Mouse (Mus musculus) adrenal gland, postnatal 4 days (tissue): ENCODE measurements around the gene Gapdh. TPM values are rescaled to one million over a fixed set of nuclear protein-coding genes. Genes with fewer than 3 reads are reported as not detected.

Experiments used
- DNase-seq, 2 experiments: peaks; one replicate each; pipeline ENCODE4 v3.0.0; 2021 to 2022; ENCODE audit warnings: low spot score in 2 of 2, mixed read lengths in 2 of 2
- long read RNA-seq, 2 experiments: library from polyadenylated mRNA; stranded (forward); transcript quantifications; one replicate each; pipeline ENCODE4 v2.0.0; 2021
- total RNA-seq, 2 experiments: library from RNA; stranded (reverse); gene quantifications; 2 replicates each; pipeline ENCODE4 v1.2.3; 2021

Gene Gapdh
- total RNA-seq = 1,000 to 10,000 TPM; 1,146 to 1,218 TPM
- long read RNA-seq, experiment 1, partial matches to known transcripts = 1 of 6 reads
- long read RNA-seq, experiment 1, other reads (novel, unspliced or antisense) = 5 of 6 reads
- long read RNA-seq, experiment 2, partial matches to known transcripts = 2 of 11 reads
- long read RNA-seq, experiment 2, other reads (novel, unspliced or antisense) = 3 of 11 reads

DNA sequence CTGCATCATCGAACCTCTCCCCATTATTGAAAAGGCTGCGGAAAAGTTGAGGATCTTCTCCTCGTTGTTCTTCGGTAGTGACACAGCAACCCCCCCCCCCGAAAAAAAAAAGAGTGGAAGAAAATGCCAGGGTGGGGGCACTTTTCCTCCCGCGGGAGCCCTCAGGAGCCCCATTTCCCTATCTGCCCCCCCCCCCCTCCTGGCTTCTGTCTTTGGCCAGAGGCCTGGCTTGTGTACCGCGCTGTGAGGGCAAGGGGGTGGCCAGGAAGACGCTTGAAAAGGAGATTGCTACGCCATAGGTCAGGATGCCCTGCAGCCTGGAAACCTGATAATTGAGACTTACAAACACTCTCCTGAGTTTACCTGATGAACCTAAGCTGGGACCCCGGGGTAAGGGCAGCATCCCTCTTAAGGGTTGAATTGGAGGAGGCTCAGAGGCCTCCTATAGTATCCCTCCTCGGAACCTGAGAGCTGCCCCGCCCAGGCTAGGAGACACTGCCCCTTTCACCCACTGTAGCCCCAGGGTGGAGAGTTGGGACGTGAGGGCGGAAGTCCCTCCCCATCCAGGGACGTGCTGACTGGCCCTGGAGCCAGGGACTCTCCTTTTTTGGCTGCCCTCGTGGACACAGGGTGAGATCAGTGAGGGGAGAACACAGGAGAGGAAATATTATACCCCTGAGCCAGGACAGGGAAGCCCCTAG is at the start of gene Gapdh:
Gapdh (minus strand) TSS at position 417 of the 701 bp plus-strand sequence.
- peak in 1 of 2 experiments; percentile 71 for DNase-seq

DNA sequence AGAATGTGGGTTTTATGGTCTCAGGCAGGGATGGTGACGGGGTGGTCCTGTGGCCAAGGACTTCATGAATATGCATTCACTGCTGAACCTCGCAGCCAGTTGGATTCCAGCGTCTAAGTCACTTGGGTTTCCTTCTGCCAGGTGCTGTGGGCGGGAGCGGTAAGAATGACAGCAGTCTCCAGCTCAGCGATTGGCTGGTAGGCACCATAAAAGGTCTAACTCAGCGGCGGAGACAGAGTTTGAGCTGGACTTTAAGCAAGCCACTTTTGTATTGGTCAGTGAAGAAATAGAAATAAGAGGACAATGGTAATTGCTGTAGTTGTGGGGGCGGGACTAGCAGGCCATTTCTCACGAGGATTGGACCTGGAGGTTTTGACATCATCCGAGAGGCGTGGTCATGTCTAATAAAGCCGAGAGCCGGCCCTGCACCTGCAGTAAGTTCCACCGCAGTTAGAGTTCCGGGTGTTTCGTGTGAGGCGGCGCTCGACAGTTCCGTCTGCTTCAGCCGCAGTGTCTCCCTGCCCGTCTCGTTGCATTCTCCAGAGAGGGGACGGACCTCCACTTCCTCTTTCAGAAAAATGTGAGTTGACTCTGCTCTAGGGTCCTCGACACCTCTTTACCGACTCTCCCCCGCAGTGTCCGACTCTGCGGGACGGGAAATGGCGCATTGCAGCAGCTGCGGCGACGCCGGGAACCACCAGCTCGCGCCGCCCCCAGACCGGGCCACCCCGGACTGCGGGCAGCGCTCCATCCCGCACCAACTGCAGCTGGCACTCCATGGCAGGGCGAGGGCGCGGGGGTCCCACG is 49.1 kb upstream of the Gapdh start, which contains the start of gene Vamp1:
Vamp1 (plus strand) TSS at position 404 of the 807 bp plus-strand sequence.
- peak; percentile 65 to 84 for DNase-seq

DNA sequence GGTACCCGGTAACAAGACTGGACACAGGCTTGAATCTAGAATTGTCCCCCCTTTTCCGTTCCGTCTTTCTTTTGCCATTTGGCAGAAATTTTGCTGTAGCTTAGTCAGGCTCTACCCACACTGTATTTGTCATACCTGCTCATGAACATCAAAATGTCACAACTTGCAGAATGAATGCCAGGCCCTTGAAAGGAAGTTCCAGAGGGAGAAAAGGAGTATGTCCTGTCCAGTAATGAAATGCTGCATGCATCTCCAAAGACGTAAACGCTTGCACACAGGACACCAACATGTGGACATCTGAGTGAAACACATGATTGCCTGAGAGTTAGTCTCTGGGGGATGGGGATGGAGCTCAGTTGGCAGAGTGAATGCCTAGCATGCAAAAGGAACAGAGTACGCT is 47.4 kb upstream of the Gapdh start:
- no peak for DNase-seq

DNA sequence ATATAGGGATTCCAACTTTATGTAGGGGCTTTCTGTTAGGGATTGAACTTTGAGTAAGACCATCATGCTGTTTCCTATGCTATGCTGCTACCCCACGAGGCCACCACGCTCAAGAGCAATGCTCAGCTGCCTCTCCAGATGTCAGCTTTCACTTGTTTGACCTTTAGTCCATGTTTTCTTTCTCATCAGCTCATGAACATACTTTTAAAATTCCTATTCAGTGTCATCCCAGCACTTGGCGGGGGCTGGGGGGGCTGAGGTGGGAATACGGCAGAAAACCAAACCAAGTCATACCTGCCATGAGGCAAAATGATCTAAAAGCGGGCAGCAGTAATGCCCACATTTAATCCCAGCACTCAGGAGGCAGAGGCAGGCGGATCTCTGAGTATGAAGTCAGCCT is 46.9 kb upstream of the Gapdh start:
- DNase-seq = no peak

DNA sequence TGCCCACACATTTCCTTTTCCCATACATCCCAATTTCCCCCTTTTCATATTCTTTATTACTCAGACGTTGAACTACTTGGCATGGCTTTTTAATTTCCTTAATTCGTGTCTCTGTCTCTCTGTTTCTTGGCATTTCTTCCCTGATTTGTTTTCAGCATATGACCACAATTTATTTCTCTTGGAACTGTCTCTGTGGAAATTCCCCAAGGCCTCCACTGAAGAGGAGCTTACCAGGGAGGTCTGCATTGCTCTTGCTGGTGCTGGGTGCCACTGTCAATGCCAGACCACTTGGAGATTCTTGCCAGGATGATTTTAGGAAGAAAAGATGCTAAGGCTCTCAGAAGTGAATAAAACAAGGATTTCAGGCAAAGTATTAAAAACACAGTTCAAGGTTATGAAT is 46.4 kb upstream of the Gapdh start:
- DNase-seq = no peak

DNA sequence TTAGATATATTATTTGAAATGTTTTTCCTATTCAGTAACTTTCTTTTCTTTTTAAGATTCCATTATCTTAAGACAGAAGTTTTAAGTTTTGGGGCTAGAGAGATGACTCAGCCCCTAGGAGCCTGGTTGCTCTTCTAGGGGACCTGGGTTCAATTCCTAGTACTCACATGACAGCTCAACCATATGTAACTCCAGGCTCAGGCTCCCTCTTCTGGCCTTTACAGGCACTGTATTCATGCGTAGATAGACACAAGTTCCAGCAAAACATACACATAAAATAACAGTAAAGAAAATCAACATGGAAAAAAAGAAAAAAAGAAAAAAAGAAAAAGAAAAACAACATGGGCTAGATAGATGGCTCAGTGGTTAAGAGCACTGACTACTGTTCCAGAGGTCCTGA is 44.2 kb upstream of the Gapdh start:
- DNase-seq = no peak

DNA sequence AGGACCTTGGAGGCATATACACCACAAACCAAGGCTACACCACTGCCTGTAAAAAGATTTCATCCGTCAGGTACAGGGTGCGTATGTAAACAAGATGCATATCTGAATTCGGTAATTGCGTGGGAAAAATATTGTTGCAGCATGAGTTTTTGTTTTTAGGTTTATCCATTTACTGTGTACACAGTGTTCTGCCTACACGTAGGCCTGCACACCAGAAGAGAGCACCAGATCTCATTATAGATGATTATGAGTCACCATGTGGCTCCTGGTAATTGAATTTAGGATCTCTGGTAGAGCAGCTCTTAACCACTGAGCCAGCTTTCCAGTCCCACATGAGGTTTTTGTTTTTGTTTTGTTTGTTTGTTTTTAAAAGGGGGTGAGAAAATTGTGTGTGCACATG is 30.9 kb upstream of the Gapdh start:
- no peak for DNase-seq

GRCm38 (mm10) chr6:125196301-125196700 is 30.0 kb upstream of the Gapdh start:
- no peak for DNase-seq

DNA sequence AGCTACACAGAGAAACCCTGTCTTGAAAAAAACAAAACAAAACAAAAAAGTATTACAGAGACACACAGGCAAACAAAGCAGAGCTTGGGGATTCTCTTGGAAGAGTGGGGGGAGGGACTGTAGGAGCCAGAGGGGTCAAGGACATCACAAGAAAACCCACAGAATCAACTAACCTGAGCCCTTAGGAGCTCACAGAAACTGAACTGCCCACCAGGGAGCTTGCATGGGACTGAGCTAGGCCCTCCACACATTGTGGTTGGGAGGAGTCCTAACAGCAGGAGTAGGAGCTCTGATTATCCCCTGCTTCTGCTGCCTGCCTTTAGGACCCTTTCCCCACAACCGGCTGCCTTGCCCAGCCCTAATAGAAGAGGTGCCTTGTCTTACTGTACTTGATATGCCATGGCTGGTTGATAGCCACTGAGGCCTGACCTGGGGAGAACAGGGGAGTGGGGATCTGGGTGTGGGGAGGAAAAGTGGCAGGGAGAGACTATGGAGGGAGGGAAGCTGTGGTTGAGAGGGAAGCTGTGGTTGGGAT is 29.3 kb upstream of the Gapdh start:
- no peak for DNase-seq

GRCm38 (mm10) chr6:125193390-125193789 is 27.1 kb upstream of the Gapdh start:
- DNase-seq = no peak

- DNase-seq = no peak
These were observed 26.6 kb upstream of the Gapdh start for GRCm38 (mm10) chr6:125192841-125193240.

DNA sequence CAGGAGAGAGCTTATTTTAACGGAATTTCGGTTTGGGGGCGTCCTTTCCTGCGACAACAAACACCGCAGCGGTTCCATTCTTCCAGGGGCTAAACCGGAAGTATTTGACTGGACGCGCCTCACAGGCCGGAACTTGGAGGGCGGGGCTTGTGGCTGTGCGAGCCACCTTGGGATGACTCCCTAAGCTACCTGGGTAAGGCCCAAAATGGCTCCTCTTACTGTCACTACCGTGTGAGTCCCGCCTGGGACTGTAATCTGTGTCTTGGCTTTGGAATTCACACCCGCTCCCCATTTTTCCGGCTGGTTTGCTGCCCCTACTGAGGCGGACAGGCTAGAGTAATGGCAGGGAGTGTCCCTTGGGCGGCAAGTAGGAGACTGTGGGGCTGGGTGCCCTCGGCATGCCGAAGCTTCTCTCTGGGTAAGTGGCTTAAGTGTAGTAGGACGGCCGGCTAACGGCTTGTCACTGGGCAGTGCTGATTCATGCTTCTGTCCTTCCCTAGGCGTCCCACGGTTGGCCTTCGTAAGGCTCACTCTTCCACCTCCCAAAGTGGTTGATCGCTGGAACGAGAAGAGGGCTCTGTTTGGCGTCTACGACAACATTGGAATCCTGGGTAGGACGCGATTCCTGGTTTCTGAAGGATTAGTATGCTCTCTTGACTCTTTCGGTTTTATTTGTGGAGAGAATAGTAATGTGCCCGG is 25.9 kb upstream of the Gapdh start:
- DNase-seq = peak; percentile 66 to 88

DNA sequence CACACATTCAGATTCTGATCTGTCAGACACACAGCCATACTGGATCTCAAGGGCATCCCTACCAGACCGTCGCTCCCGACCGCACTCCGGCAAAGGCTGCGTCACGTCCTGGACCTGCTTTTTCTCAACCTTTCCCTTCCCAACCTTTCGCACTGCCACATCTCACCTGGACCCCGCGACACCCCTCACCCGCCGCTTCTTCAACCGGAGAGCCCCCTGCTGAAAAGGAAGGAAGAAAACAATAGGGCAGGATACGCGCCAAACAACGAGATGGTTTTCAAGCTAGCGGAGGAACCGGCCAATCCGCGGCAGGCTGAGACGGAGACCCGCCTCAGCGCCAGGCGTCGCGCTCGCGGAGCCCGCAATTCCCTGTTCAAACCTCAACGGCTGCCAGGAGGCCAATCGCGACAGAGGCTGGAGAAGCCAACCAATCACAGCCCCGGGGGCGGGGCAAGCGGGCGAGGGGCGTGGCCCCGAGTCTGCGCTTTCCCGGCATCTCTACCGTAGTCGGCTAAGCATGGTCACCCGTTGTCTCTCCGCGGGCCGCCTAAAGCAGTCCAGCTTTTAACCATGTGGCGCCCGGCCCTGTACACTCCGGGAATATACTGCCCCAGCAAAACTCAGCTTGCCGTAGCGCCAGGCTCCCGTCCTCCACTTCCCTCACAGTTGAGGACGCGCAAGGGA is 25.2 kb upstream of the Gapdh start, which contains the start of the genes Ncapd2 and Mrpl51:
Ncapd2 (minus strand) TSS at position 370 of the 684 bp plus-strand sequence.
Mrpl51 (plus strand) TSS at position 470 of the 684 bp plus-strand sequence.
- peak; percentile 93 to 95 for DNase-seq

DNA sequence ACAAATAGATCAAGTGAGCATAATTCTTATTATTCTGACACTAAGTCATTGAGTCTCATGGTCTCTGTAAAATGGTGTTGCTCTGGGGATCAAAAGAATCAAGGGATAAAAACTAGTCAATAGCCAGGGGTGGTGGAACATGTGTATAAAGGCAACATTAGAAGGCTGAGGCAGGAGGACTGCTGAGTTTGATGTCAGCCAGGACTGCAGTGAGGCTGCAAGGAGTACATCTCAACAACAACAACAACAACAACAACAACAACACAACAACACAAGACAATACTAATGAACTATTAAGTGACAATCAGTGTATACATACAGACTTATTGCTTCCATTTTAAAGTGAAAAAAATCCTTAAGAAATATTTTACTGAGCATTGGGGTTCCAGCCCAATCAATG is 24.5 kb upstream of the Gapdh start:
- DNase-seq = no peak

- DNase-seq = no peak
These were observed 19.9 kb upstream of the Gapdh start for GRCm38 (mm10) chr6:125186203-125186602.

GRCm38 (mm10) chr6:125182133-125182532 is 15.9 kb upstream of the Gapdh start:
- no peak for DNase-seq

DNA sequence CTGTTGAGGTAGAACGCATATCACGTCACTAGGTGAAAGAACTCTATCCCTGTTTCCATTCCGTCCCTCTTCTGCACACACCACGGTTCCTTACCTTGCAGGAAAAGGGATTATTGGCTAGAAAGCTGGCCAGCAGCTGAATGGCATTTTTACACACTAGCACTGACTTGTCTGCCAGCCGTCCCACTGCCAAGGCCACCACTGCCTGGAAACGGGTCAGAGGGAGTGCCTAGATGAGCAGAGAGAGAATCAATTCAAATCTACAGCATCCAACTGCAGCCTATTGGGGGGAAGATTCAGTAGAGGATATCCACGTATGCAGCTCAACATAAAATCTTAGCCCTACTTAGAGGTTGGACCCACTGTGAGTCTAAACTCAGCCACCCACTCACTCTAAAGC is 13.3 kb upstream of the Gapdh start:
- DNase-seq = no peak

GRCm38 (mm10) chr6:125175469-125175868 is 9.2 kb upstream of the Gapdh start:
- no peak for DNase-seq

DNA sequence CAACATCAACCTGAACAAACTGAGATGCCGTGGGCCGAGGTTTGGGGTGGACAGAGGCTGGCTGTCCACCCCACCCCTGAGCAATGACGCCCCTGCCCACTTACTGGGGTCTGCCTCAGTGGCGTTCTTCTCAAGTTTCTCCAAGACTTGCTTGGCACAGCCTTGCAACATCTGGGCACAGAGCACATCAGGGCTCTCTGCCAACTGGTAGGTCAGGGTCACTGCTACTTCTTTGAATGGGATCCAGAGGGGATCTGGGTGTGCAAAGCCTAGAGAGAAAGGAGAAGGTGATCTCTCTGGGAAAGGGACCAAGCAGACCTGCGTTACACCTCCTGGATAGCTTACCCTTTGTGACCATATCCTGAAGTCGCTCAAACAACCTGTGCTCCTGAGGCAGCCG is 7.0 kb upstream of the Gapdh start:
- peak in 1 of 2 experiments; percentile 40 for DNase-seq

GRCm38 (mm10) chr6:125172474-125172873 is 6.2 kb upstream of the Gapdh start:
- DNase-seq = no peak
